Mouse (Mus musculus): ENCODE measurements around the gene Ldlrad3.

DNA sequence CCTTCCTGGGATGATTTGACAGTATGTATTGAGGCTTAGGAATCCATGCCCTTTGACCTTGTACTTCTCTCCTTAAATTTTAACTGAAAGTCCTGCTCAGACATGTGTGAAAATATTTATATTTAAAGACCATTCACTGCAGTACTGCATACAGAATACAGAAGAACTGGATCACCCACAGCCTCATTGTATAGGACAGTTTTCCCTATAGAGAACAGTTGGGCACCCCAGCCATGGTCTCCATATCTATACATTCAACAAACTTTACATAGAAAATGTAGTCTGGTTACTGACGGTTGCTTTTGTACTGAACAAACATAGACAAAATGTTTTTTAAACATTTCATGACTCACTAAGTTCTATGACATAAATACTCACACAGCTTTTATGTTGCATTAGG, 30.6 kb upstream of the Ldlrad3 start:
- no peak for TF ChIP-seq POLR2A (IDR thresholded peaks at IDR 0.05; ENCODE audit: low read depth, low read length)
- no peak for TF ChIP-seq CTCF (conservative IDR thresholded peaks at IDR 0.05; ENCODE audit: insufficient read depth, insufficient read length, low read depth, low read length)

Data from kidney, adult 2 months (tissue).